Mouse (Mus musculus): ENCODE data around the gene Zdhhc20. TPM values are rescaled to one million over a fixed set of nuclear protein-coding genes. Genes with fewer than 3 reads are reported as not detected.

Gene Zdhhc20
- polyA plus RNA-seq, 1 experiment from 2014 or later: 70.8 TPM

DNA sequence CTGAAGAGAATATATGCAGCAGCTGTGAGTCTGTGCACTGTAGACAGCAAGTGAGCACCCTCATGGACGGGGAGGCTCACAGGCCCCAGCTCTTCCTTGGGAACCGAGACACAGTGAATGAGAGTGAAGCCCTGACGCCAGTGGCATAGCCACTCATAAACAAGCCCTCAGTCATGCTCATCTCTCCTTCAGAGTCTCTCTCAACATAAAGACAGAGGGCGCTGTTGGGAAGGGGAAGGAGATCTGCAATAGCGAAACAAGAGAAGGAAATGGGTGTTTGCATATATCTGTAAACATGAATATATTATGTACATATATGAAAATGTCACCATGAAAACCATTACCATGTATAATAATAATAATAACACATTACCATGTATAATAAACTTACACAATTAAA lies 81.5 kb downstream of the Zdhhc20 start:
- no peak overlapping the region for H3K4me3 ChIP-seq (replicated peaks)
- H3K9ac ChIP-seq: no peak overlapping the region
- no peaks in the 10 kb centered on the region for H3K9me3 ChIP-seq (replicated peaks)
- H3K27ac ChIP-seq: no peak overlapping the region
- 78% methylated on average over 5 of the region's 5 CpGs for WGBS
- no peak for ATAC-seq (replicated peaks; ENCODE audit: low FRiP score)
- no peaks in the 10 kb centered on the region for H3K27me3 ChIP-seq
- H3K4me2 ChIP-seq: no peak overlapping the region
- peaks cover 93% of the 10 kb centered on the region for H3K36me3 ChIP-seq
- no peaks in the 10 kb centered on the region for H3K4me1 ChIP-seq

DNA sequence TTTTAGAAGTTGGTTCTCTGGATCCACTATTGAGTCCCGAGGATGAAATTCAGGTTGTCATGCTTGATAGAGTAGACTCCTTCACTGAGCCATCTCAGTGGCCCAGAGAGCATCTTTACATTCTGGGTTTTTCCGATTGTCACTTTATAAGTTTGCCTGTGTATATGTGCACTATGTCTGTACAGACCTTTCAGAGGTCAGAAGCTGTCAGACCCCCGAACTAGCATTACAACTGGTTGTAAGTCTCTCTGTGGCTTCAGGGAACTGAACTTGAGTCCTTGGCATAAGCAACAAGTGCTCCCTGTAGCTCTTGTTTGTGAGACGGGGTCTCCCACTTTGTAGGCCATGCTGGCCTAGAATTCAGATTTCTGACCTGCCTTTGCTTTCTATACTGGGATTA lies 86.3 kb downstream of the Zdhhc20 start:
- H3K27ac ChIP-seq: no peak overlapping the region
- no peak overlapping the region for H3K4me2 ChIP-seq
- H3K4me3 ChIP-seq (replicated peaks): no peak overlapping the region
- H3K9me3 ChIP-seq (replicated peaks): no peaks in the 10 kb centered on the region
- no peak for ATAC-seq (replicated peaks; ENCODE audit: low FRiP score)
- no peak overlapping the region for H3K9ac ChIP-seq
- peaks cover 18% of the 10 kb centered on the region for H3K4me1 ChIP-seq
- H3K36me3 ChIP-seq: peaks cover 78% of the 10 kb centered on the region
- WGBS: 87% methylated on average over 4 of the region's 4 CpGs
- H3K27me3 ChIP-seq: no peaks in the 10 kb centered on the region

- Histone ChIP-seq H3K9me3 (replicated peaks) (no peaks in the 10 kb centered on the region), H3K36me3 (peaks cover 29% of the 10 kb centered on the region), H3K4me3 (replicated peaks) (peak within 1 kb of the TSS; percentile 84), H3K27me3 (no peaks in the 10 kb centered on the region), H3K4me2 (peak within 1 kb of the TSS; percentile 79), H3K27ac (peak within 1 kb of the TSS; percentile 82), H3K4me1 (peaks cover 22% of the 10 kb centered on the region), H3K9ac (peak within 1 kb of the TSS; percentile 83)
- WGBS: under 1% methylated on average over 94 of the region's 99 CpGs
- ATAC-seq (replicated peaks; ENCODE audit: low FRiP score): peak; percentile 97
Measured at GRCm38 (mm10) chr14:57797991-57798931, 91.8 kb downstream of the Zdhhc20 start, which contains the start of gene Sap18. Sap18 (plus strand) TSS chr14:57798180.

DNA sequence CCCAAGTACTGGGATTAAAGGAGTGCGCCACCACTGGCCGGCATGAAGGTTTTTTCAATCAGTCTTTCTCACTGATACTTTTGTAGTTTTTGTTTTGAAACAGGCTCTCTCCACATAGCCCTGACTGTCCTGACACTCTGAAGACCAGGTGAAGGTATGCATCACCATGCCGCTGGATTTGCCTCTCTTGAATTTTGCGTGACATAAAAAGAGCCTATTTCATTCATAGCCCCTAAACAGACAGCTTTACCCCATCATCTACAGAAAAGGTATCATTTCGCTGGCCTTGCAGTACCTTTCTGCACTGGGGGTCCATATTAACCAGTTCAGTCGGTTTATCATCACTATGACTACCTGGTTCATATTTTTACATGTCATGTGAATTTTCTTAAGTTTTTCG lies 92.5 kb downstream of the Zdhhc20 start:
- Histone ChIP-seq H3K27ac (peak overlapping the region; percentile 66; the same call in 1 of the 2 replicates), H3K27me3 (no peaks in the 10 kb centered on the region), H3K36me3 (peaks cover 23% of the 10 kb centered on the region), H3K9me3 (replicated peaks) (no peaks in the 10 kb centered on the region), H3K9ac (peak overlapping the region; percentile 83), H3K4me2 (peak overlapping the region; percentile 79), H3K4me1 (peaks cover 22% of the 10 kb centered on the region), H3K4me3 (replicated peaks) (peak overlapping the region; percentile 84)
- WGBS: 11% methylated on average over 7 of the region's 7 CpGs
- ATAC-seq (replicated peaks; ENCODE audit: low FRiP score): peak; percentile 66

DNA sequence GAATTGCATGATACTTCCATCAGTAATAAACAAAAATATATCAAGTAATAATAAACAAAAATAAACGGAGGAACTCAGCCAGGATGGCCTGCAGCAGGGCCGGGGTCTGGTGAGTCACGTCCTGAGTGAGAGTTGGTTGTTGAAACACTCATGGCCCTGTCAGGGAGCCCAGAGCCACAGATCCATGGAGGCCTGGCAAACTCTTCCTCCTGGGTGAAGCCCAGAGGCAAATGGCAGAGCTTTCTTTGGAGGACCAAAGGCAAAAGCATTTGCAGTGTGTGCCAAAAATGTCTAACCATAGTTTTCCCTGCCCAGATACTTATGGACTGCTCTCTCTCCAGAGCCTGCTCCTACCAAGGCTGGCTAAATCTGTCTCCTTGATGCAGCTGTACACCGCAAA lies 98.9 kb downstream of the Zdhhc20 start:
- Histone ChIP-seq H3K4me1 (no peaks in the 10 kb centered on the region), H3K27ac (no peak overlapping the region), H3K9me3 (replicated peaks) (no peaks in the 10 kb centered on the region), H3K9ac (no peak overlapping the region), H3K4me2 (no peak overlapping the region), H3K27me3 (no peaks in the 10 kb centered on the region), H3K36me3 (no peaks in the 10 kb centered on the region), H3K4me3 (replicated peaks) (no peak overlapping the region)
- ATAC-seq (replicated peaks; ENCODE audit: low FRiP score): no peak
- WGBS: 81% methylated on average over 4 of the region's 4 CpGs

DNA sequence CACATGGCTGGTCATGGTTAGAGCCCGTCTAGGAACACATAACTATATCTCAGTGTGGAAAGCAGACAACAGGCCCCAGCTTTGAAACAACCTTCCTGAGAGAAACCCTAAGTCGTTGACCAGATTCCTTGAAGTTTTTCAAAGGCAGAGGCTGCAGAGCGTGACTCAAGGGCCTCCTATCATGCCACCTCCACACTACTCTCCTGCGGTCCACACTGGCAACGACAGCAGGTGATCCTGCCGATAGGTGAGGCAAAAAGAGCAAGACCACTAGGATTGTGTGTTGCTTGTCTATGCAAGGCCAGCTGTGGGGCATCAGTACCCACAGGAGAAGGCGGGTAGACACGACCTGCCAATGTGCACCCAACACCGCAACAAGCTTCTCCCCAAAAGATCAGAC lies 100.3 kb downstream of the Zdhhc20 start:
- Histone ChIP-seq H3K27ac (no peak overlapping the region), H3K4me1 (no peaks in the 10 kb centered on the region), H3K4me3 (replicated peaks) (no peak overlapping the region), H3K36me3 (no peaks in the 10 kb centered on the region), H3K27me3 (no peaks in the 10 kb centered on the region), H3K4me2 (no peak overlapping the region), H3K9me3 (replicated peaks) (no peaks in the 10 kb centered on the region), H3K9ac (no peak overlapping the region)
- ATAC-seq (replicated peaks; ENCODE audit: low FRiP score): no peak
- WGBS: 84% methylated on average over 9 of the region's 9 CpGs

DNA sequence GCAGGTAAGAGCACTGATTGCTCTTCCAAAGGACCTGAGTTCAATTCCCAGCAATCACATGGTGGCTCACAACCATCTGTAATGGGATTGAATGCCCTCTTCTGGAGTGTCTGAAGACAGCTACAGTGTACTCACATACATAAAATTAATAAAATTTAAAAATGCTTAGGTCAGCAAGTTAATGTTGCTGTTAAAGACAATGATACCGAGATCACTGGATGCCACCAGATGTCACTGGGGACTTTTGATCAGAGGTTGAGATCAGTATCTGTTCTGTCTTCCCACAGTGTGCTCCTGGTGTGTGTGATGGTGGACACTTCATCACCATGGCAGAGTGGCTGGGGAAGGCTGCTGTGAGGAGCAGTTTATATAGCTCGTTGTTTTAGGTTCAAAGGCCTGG lies 100.8 kb downstream of the Zdhhc20 start:
- H3K36me3 ChIP-seq: no peaks in the 10 kb centered on the region
- H3K27me3 ChIP-seq: no peaks in the 10 kb centered on the region
- H3K9ac ChIP-seq: no peak overlapping the region
- ATAC-seq (replicated peaks; ENCODE audit: low FRiP score): no peak
- H3K4me3 ChIP-seq (replicated peaks): no peak overlapping the region
- 57% methylated on average over 2 of the region's 2 CpGs for WGBS
- no peaks in the 10 kb centered on the region for H3K9me3 ChIP-seq (replicated peaks)
- H3K4me1 ChIP-seq: no peaks in the 10 kb centered on the region
- no peak overlapping the region for H3K4me2 ChIP-seq
- no peak overlapping the region for H3K27ac ChIP-seq

DNA sequence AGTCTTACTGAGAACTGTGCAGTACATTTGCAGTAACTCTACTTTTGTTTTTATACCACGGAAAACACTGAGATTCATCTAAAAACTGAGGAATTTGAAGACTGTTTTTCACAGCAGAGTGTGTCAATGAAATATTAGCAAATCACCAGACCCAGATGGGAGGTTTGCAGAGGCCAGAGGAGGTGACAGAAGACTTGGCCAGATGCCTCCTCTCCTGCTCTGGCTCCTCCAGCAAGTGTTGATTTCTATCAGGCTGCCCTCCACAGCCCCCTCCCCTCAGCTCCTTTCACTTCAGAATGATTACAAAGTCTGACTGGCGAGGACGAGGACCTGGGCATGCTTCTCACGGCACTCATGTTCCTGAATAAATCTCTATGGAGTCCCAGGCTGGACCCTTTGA lies 102.7 kb downstream of the Zdhhc20 start:
- no peaks in the 10 kb centered on the region for H3K4me1 ChIP-seq
- H3K4me3 ChIP-seq (replicated peaks): no peak overlapping the region
- H3K4me2 ChIP-seq: no peak overlapping the region
- WGBS: 50% methylated on average over 4 of the region's 4 CpGs
- H3K9me3 ChIP-seq (replicated peaks): no peaks in the 10 kb centered on the region
- H3K27ac ChIP-seq: no peak overlapping the region
- no peaks in the 10 kb centered on the region for H3K27me3 ChIP-seq
- no peak overlapping the region for H3K9ac ChIP-seq
- ATAC-seq (replicated peaks; ENCODE audit: low FRiP score): no peak
- no peaks in the 10 kb centered on the region for H3K36me3 ChIP-seq

Small RNA genes lying within 50 kb of the gene (microRNA-seq; reads per million reads assigned to microRNA genes)
- not detected for gene Mir3077

Other genes with a start within 250 kb of the Zdhhc20 start
- gene Xpo4, start 224.8 kb downstream of the Zdhhc20 start, polyA plus RNA-seq (2015; fragmentation: Nextera tagmentation; extraction: Ambion mirVana): 22.4 and 24.0 TPM in 2 replicates
- gene Gm49361, start 144.2 kb downstream of the Zdhhc20 start, polyA plus RNA-seq (2015; fragmentation: Nextera tagmentation; extraction: Ambion mirVana): not detected in 2 replicates
- gene Lats2, start 131.9 kb downstream of the Zdhhc20 start, polyA plus RNA-seq (2015; fragmentation: Nextera tagmentation; extraction: Ambion mirVana): 23.5 and 24.5 TPM in 2 replicates
- 25.0 and 28.5 TPM in 2 replicates for gene Sap18, start 92.1 kb downstream of the Zdhhc20 start, polyA plus RNA-seq (2015; fragmentation: Nextera tagmentation; extraction: Ambion mirVana)
- gene Ska3, start 64.1 kb downstream of the Zdhhc20 start, polyA plus RNA-seq (2015; fragmentation: Nextera tagmentation; extraction: Ambion mirVana): 43.1 and 44.1 TPM in 2 replicates
- gene Mrpl57, start 64.0 kb downstream of the Zdhhc20 start, polyA plus RNA-seq (2015; fragmentation: Nextera tagmentation; extraction: Ambion mirVana): 146 and 147 TPM in 2 replicates
- 82.2 and 86.3 TPM in 2 replicates for gene Micu2, start 109.0 kb upstream of the Zdhhc20 start, polyA plus RNA-seq (2015; fragmentation: Nextera tagmentation; extraction: Ambion mirVana)
- 6.7 and 7.9 TPM in 2 replicates for gene Fgf9, start 180.3 kb upstream of the Zdhhc20 start, polyA plus RNA-seq (2015; fragmentation: Nextera tagmentation; extraction: Ambion mirVana)

Data from kidney, embryonic 15.5 days (tissue).